Mouse (Mus musculus) thymus, postnatal 36 days (tissue): Measurements from ENCODE around the gene Cks1b.
"Not testable (repeated sequence)": the region's sequence is repeated elsewhere in the genome, so short reads cannot be mapped to it uniquely, and the experiment has no call there.

Source experiments
- DNase-seq, 2 experiments: peaks; one replicate each; pipeline ENCODE4 v3.0.0; 2022; ENCODE audit warnings: mixed read lengths in 2 of 2

Cks1b gene

GRCm38 (mm10) chr3:89418170-89418860 is at the start of gene Cks1b, which contains the start of gene Shc1:
Cks1b (minus strand) TSS chr3:89418383.
Shc1 (plus strand) TSS chr3:89418443.
- peak; percentile 85 to 94 for DNase-seq

GRCm38 (mm10) chr3:89458965-89459807 is 41.0 kb upstream of the Cks1b start:
- peak; percentile 92 to 93 for DNase-seq

- DNase-seq: no peak
Observed at GRCm38 (mm10) chr3:89458372-89458964, 40.3 kb upstream of the Cks1b start.

- DNase-seq: peak; percentile 81 to 86
Observed at GRCm38 (mm10) chr3:89456726-89457665, 38.8 kb upstream of the Cks1b start.

- DNase-seq: no peak
Observed at GRCm38 (mm10) chr3:89455786-89456285, 37.7 kb upstream of the Cks1b start.

GRCm38 (mm10) chr3:89454401-89455177 is 36.4 kb upstream of the Cks1b start, which contains the start of gene Pmvk:
Pmvk (plus strand) TSS chr3:89454541.
- no peak for DNase-seq

- peak; percentile 39 to 67 for DNase-seq
Observed at GRCm38 (mm10) chr3:89451916-89452315, 33.7 kb upstream of the Cks1b start.

- DNase-seq: peak; percentile 76
Observed at GRCm38 (mm10) chr3:89449541-89449940, 31.4 kb upstream of the Cks1b start.

GRCm38 (mm10) chr3:89448720-89449537 is 30.7 kb upstream of the Cks1b start:
- DNase-seq: no peak

GRCm38 (mm10) chr3:89440691-89441090 is 22.5 kb upstream of the Cks1b start:
- DNase-seq: no peak

- DNase-seq: peak in 1 of 2 experiments; percentile 43
Observed at GRCm38 (mm10) chr3:89437269-89437668, 19.1 kb upstream of the Cks1b start.

- peak; percentile 59 to 69 for DNase-seq
Observed at GRCm38 (mm10) chr3:89436176-89437113, 18.3 kb upstream of the Cks1b start, which contains the start of gene Pbxip1. Pbxip1 (plus strand) TSS chr3:89436706.

GRCm38 (mm10) chr3:89435041-89435440 is 16.9 kb upstream of the Cks1b start:
- no peak for DNase-seq

GRCm38 (mm10) chr3:89434532-89434931 is 16.3 kb upstream of the Cks1b start:
- DNase-seq: no peak

GRCm38 (mm10) chr3:89432606-89433005 is 14.4 kb upstream of the Cks1b start:
- no peak for DNase-seq

GRCm38 (mm10) chr3:89430171-89431159 is 12.3 kb upstream of the Cks1b start, which contains the start of gene Pygo2:
Pygo2 (plus strand) TSS chr3:89430214.
- peak; percentile 89 to 94 for DNase-seq

- not testable (repeated sequence) for DNase-seq
Observed at GRCm38 (mm10) chr3:89429021-89429420, 10.8 kb upstream of the Cks1b start.

- DNase-seq: no peak
Observed at GRCm38 (mm10) chr3:89425876-89426275, 7.7 kb upstream of the Cks1b start.
